Mouse (Mus musculus): ENCODE data around the gene Ccpg1os.

GRCm38 (mm10) chr9:72935309-72935708, 49.9 kb downstream of the Ccpg1os start:
- peak; percentile 35 for TF ChIP-seq CTCF (IDR thresholded peaks at IDR 0.05)
- TF ChIP-seq POLR2A (IDR thresholded peaks at IDR 0.05; ENCODE audit: insufficient read depth, low read depth, low read length): no peak
